Mouse (Mus musculus) mature B cell (primary cell): Measurements from ENCODE around the gene Pltp.

Experiments
- in situ Hi-C: fragments of 300-500 bp; cut with MboI; formaldehyde crosslinking; loops from 2 replicates; pipeline ENCODE4 v1.14.3; 2019

Gene Pltp

DNA sequence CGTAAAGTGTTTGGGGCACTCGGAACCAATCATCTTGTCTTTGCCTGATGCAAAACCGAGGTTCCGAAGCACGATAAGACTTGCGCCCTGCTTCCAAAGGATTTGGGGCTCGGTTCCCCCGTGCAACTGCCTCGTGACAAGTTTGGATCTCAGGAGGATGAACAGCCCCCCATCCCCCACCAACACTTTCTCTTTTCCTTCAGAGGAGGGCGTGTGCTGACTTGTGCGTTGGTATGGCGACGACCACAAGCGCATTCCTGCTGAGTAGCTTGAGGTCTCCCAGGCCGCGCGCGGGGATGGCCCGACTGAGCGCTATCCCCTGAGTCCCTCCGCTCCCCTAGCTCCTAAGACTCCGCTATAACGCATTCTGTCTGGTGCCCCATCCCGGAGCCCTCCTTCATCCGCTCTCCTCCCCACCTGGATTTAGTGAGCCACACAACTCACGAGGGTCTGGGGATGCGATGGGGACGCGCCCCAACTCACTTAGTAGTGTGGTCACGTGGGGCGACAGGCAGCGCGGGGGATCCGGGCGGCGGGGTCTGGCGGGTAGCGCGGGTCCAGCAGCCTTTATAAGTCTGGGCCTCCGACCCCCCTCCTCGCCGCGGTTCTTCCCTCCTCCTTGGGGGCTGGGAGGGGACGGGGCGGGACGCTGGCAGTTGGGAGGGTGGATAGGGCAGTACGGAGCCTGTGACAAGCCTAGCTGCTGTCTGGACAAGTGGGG lies at the start of gene Pltp:
Pltp (minus strand) TSS at position 611 of the 721 bp plus-strand sequence.
- in situ Hi-C loops, result no loop called here

DNA sequence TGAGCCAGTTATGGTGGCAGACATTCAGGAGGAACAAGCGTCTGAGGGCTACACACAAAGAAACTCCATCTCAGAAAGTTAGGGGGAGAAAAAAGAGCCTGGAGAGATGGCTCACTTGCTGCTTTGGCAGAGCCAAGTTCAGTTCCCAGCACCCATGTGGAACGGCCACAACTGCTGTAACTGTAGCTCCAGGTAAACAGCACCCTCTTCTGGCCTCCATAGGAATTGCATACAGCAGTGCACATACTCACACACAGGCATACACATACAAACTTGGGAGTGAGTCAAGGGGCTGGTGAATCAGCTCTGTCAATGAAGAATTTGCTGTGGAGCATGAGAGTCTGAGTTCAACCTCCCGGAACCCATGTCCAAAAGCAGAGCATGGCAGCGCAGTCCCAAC lies 48.6 kb upstream of the Pltp start:
- in situ Hi-C loops, result no loop called here

DNA sequence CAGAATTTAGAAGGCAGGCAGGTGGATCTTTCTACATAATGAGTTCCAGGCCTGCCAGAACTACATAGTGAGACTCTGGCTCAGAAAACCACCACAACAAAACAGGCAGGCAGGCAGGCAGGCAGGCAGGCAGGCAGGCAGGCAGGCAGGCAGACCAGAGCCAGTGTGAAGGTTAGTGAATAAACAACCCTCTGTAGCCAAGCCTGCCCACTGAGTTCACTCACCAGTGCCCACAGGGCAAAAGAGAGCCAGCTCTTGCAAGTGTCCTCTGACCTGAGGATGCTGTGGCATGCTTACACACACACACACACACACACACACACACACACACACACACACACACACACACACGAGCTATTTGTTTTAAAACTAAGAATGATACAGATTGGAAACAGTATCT lies 46.0 kb upstream of the Pltp start:
- in situ Hi-C loops, result no loop called here

DNA sequence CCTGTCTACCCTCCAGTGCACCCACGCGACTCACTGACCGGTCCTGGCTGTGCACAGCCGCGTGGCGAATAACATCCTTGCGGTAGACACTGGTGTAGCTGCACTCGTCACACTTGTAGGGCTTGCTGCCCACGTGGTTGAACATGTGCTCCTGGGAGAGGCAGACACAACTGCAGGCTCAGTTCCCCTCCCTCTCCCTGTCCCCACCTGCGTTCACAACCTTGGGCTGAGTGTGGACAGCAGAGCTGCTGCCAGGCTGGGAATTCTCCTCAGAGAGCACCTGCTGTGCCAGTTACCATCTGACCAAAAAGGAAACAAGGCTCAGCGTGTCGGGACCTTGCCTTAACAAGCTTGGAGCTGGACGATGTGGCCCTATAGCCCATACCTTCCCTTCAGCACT lies 43.9 kb upstream of the Pltp start:
- in situ Hi-C loops, result no loop called here

DNA sequence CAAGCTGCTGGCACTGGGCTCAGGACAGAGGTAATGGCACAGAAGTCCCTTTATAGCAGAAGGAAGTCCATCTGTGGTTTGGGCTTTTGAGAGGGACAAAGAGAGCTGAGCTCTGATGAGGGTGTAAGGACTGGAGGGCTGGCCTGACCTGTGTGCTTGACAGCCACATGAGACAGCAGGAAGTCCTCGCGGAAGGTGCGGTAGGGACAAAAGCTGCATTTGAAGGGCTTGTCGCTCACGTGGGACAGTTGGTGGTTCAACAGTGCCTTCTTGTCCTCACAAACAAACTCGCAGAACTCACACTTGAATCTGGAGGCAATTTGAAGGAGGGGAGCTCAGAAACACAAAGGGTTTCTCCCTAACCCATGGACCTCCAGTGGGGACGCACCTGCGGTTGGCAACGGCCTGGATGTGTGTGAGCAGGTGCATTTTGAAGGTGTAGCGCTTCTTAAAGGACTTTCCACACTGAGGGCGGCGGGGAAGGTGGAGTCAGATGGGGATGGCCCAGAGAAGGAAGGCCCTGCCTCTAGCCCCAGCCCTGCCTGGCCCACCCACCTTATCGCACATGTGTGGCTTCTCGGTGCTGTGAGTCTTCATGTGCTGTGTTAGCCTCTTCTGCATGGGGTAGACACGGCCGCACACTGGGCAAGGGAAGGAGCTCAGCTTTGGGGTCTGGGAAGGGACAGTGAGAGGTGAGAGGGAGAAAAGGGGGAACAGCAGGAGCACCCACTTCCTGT lies 42.4 kb upstream of the Pltp start:
- in situ Hi-C loops, result no loop called here

DNA sequence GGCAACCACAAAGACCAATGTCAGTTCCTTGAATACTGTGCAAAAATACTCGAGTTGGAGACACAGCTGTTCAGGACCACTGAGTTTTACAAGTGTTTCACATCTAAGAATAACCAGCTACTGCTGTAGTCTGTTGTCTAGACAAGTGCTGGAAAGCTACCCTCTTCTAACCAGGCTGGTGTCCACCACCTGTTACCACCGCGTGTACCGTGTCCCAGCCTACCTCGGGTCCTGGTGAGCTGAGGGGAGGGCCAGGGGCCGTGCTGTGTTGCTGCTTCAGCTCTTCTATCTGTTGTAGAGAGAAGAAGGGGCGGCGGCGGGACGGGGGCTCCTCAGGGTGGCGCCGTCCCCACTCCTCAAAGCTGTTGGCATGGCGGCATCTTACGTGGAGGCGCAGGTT lies 41.5 kb upstream of the Pltp start:
- in situ Hi-C loops, result no loop called here

DNA sequence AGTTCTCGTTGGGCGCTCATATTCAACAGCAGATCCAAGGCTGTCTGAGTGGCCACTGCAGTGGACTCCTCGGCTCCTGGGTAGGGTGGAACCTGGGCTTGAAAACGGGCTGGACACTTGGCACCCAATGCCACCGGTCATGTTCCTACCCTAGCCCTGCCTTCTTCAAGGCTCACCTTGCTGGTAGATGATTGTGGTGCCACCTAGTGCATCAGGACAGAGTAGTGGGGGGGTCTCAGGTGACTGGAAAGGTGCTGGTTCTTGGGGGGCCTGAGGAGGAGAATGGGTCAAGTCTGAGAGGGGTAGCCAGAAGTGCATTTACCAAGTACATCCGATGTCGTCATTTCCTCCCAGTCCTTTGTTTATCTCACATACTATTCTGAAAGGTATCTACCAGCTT lies 40.5 kb upstream of the Pltp start:
- in situ Hi-C loops, result no loop called here

DNA sequence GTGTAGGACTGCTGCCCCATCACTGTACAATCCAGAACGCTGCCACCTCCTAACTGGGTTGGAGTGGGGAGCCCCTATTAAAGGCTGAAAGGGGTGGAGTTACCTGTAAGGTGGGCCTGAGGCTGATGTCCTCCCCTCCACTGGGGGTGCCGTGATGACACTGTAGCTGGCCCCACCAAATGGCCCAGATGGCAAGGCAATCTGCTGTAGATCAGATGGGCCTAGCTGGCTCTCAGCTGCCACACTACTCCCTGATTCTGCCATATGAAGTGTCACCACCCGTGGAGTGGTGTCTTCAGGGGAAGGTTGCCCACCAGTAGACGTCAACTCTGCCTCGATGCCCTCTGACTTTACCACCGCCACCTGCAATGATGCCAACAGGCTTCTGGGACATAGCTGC lies 38.4 kb upstream of the Pltp start:
- in situ Hi-C loops, result no loop called here

DNA sequence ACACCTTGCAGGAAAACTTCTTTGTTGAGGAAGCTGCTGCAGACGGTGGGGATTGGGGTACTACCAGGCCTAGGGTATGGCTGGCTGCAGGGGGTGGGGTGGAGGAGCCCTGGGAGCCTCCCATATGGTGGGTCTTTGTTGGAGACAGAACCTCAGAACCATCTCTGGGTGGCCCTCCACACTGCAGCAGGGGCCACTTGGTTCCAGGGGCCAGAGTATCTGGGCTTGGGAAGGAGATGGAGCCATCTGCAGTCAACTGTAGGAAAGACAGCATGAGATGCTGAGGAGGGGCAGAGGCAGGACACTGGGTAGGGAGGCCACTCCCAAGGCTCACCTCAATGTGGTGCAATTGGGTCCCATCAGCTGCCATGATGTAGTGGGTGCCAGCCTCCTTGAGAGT lies 37.1 kb upstream of the Pltp start:
- in situ Hi-C loops, result no loop called here

DNA sequence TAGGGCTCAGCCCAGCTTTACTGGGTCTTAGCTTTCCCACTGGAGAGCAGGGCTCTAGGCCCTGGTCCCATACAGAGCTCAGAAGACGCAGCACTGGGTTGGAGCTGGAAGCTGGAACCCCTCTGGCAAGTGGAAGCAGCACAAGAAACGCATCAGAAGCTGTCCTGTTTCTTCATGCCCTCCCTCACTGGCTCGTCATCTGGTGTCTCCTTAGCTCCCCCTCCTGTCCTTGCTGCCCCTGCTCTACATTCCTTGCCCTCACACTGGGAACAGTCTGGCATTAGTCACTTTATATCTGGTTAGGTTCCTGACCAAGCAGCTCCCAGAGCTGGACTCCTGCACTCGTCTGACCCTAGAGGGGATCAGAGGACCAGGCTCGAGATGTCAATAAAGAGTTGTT lies 36.5 kb upstream of the Pltp start:
- in situ Hi-C loops, result no loop called here

DNA sequence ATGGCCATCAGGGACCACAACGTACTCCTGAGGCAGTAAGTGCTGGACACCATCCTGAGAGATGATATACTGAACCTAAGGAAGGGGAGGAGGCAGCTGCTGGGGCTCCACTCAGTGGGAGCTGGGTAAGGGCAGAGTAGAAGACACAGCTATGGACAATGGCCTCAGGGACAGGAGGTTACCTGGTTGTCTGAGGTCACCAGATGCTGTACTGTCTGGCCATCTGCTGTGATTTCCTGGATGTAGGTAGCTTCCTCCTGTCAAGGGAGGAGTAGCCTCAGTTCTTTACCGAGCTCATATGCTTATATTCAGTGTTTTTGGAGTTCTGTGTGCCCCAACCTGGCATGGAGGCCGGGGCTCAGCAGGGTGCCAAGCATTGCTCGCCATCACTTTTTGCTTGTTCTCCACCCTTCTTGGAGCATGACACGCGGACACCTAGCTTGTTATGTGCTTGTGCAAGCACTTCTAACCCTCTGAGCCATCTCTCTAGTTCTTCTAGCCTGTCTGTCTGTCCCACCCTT lies 35.2 kb upstream of the Pltp start:
- in situ Hi-C loops, result no loop called here

DNA sequence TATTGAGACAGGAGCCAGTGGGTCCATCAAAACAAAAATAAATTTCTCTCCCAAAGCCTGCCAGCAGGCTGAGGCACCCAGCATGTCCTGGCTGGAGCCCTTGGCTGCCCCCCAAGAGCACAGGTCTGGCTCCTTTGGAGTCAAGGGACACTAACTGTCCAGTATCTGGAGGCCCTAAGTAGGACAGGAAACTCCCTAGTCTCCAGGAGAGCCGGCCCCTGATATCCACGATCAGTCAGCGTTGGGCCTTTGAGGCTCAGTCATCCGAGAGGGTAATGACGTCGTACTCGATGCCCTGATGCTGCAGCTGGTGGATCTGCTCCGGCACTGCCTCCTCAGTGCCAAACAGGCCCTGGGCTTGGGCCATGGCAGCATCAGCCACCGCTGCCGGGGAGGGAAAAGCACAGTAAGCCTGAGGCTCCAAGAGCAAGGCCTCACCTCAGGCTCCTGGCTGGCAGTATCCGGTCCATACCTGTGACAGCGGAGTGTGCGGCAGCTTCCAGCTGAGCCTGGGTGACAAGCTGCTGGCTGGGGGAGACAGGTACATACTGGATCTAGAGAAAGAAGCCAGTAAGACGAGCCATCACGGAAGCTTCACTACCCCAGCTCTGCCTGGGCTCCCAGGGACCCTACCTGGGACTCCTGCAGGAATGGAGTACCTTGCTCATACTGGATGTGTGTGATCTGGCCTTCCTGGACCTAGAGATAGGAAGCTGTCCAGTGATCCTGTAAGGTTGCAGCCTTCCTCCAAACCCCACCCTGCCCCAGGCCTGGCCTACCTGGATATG lies 34.6 kb upstream of the Pltp start:
- in situ Hi-C loops, result no loop called here

DNA sequence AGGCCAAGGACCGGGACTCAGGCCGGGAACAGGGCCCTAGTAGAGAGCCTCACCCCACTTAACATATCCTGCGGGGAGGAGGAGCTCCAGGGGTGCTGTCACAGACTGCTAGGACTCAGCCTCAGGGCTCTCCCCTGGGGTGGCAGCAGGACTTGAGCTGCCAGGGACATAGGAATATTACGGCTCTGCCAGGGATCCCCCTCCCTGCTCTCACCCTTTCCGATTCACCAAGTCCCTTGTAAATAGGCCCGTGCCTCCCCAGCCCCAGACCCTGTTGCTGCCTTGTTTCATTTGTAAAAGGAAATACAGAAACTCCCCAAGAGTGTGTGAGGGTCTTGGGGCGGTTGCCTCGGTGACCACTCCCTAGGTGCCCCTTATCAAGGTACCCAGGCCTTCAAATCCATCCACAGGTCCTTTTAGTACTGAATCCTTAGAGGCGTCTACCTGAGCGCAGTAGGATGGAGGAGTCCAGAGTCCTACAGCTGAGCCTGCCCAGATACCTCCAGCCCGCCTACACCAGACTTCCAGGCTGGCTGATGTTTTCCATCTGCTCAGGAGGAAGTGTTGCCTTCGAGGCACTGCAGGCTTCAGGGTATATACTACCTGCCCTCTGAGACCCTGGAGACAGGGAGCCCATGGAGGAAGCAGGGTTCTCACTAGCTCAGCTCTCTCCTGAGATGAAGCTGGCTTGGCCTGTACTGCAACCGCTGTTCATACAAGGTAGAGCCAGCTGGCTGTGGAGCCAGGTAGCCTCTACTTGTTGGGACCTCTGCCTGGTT lies 33.7 kb upstream of the Pltp start:
- in situ Hi-C loops, result no loop called here

DNA sequence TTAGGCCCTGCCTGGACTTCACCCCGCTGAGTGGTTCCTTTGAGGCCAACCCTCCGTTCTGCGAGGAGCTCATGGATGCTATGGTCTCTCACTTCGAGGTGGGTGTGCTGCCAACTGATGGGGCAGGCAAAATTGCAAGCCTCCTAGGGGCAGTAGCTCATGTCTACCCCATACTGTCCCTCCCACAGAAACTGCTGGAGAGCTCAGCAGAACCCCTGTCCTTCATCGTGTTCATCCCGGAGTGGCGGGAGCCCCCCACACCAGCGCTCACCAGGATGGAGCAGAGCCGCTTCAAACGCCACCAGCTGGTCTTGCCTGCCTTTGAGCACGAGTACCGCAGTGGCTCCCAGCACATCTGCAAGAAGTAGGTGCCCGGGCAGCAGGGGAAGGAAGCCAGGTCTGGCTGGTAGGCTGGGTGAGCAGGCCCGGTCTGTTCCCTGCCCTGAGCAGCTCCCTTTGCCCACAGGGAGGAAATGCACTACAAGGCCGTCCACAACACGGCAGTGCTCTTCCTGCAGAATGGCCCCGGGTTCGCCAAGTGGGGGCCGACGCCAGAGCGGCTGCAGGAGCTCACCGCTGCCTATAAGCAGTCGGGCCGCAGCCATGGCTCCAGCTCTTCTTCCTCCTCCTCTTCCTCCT lies 33.0 kb upstream of the Pltp start:
- in situ Hi-C loops, result no loop called here

DNA sequence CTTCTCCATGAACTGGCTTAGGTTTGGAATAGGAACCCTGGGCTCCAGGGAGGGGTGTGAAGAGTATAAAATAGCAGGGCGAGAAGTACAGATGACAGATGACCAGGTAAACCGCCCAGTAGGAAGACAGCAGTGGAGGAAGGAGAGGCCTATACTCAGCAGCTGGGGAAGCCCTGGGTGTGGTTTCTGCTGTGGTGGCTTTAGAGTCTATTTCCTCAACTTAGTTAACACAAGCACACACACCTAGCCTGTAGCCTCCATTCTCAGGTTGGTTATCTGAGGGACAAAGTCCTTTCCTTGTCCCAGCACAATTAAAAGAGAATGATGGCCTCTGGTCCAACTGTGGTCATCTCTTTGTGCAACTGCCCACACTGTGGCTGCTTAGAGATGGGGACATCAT lies 32.4 kb upstream of the Pltp start:
- in situ Hi-C loops, result no loop called here

DNA sequence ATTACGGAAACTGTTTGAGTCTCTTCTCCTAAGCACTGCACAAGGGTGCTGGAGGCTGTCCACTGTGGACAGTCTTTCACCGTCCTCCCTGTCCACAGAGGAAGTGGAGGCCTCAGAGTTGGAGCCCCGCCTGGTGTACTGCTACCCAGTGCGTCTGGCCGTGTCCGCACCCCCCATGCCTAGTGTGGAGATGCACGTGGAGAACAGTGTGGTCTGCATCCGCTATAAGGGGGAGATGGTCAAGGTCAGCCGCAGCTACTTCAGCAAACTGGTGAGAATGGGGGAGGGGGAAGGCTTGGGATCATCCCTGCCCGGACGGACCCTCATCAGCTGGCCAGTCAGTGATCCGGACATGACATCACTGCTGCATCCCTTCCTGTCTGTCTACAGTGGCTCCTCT lies 31.5 kb upstream of the Pltp start:
- in situ Hi-C loops, result no loop called here

DNA sequence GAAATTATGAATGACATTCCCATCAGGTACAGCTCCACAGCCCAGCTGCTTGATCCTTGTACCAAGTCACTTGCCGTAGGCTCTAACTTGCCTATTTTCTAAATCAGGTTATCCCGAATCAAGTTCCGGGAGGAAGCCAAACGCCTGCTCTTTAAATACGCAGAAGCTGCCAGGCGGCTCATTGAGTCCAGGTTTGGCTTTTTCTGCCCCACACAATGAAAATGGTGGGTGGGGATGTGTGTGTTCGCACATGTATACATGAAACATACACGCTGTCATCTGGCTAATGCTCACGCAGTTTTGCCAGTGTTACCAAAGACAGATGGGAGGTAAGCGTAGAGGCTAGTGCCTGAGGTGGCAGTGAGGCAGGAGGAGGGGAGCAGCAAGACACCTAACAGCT lies 29.1 kb upstream of the Pltp start:
- in situ Hi-C loops, result no loop called here

DNA sequence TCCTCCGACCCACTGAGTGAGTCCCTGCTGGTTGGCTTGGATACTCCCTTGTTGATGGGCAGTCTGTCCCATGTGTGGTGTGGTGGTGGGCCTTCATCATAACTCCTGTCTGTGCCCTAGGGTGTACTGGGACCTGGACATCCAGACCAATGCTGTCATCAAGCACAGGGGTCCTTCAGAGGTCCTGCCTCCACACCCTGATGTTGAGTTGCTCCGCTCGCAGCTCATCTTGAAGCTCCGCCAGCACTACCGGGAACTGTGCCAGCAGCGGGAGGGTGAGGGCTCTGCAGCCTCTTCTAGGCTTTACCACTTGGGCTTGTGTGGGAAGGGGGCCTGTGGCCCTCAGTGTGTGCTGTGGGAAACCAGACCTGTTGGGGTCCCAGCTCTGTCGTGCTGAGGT lies 28.3 kb upstream of the Pltp start:
- in situ Hi-C loops, result no loop called here

DNA sequence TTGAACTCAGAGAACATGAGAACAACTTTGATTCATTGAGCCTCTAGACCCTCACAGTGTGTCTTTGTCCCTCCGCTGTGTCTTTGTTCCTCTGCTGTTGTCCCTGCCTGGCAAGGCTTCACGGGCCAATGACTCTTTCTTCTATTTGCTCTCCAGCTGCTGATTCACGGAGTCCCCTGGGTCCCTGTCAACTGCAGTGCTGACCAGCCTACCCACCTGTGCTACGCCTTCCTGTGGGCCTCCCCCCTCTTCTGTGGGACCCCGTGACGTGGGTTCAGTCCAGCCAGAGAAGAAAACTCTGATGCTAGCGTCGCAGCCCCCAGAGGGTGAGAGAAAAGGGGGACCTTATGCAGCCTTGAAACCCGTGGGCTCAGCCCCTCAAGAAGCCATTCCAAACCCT lies 25.1 kb upstream of the Pltp start:
- in situ Hi-C loops, result no loop called here

DNA sequence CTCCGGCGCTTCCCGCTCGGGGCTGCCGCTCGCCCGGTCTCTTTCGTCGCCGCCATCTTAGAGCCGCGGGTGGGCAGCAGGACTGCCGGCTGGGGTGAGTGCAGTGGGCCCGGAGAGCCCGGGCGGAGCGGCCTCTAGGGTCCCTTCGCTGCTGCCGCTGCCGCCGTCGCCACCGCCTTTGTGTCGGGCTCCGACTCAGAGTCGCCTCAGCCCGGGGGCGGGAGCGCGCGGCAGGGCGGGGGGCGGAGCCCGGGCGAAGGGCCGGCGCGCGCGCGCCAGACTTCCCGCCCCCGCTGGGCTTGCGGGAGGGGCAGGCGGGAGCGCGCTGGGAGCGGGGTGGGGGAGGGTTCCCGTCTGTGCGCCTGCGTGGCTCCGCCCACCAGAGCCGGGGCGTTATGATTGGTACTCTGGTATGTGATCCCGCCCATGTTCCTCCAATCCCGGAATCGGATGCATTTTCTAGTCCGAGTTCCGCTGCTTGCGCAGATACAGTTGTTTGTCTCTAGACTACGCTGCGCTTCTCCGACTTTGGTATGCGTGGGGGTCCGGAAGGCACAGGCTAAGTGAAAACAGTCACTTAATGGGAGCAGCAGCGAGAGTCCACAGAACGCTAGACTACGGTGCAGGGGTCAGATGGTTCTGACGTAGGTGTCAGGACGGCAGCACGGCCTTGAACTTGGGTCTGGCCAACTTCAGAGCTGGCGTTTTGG lies 22.2 kb upstream of the Pltp start:
- in situ Hi-C loops, result loop anchor here (5.0 kb wide), 1 partner anchor 47 kb away; the partner anchor contains the start of genes Ctsa and Neurl2

DNA sequence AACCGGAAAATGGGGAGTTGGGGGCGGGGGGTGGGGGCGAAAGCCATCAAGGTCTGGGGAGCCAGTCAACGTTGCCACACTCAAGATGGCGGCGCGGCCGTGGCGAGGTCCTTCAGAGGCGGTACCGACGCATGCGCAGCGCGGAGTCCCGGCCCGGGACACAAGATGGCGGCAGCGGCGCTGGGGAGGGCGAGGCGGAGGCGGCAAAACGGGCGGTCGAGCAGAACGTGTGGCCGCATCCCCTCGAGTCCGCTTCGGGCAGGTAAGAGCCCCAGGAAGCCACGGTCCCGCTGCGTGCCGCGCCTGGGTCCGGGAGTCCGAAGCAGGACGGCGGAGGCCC lies 21.7 kb upstream of the Pltp start, which contains the start of gene Pcif1:
Pcif1 (plus strand) TSS at position 77 of the 340 bp plus-strand sequence.
- in situ Hi-C loops, result loop anchor here (5.0 kb wide), 1 partner anchor 47 kb away; the partner anchor contains the start of genes Ctsa and Neurl2
